Mouse (Mus musculus) bone marrow, adult 2 months (tissue): ENCODE data around the gene D6Wsu163e. TPM values are rescaled to one million over a fixed set of nuclear protein-coding genes. Genes with fewer than 3 reads are reported as not detected.

Experiments used
- H3K27ac ChIP-seq: fragments of 200-500 bp; 2 replicates; pipeline ENCODE4 v1.5.1; 2012; ENCODE audit warnings: low read depth, mild to moderate bottlenecking, control low read depth, inconsistent platforms, low read length; ENCODE audit not compliant: control insufficient read depth, poor library complexity, insufficient read depth
- H3K4me1 ChIP-seq: fragments of 200-500 bp; 2 replicates; pipeline ENCODE4 v1.6.1; 2011; ENCODE audit warnings: low read length; ENCODE audit not compliant: control insufficient read depth, insufficient read depth
- H3K4me3 ChIP-seq: fragments of 200-500 bp; replicated peaks from 2 replicates; pipeline ENCODE3; 2011; ENCODE audit warnings: mild to moderate bottlenecking, low read depth, low read length, control low read depth; ENCODE audit not compliant: control insufficient read depth
- CTCF ChIP-seq: fragments of 200-500 bp; IDR thresholded peaks from 2 replicates; pipeline ENCODE4 v1.5.1; 2011; ENCODE audit warnings: low read length, control low read depth; ENCODE audit not compliant: control insufficient read depth, insufficient read depth
- POLR2A ChIP-seq: fragments of 200-500 bp; IDR thresholded peaks from 2 replicates; pipeline ENCODE4 v1.6.1; 2011; ENCODE audit warnings: low read depth, mild to moderate bottlenecking, control low read depth, low read length, borderline replicate concordance; ENCODE audit not compliant: control insufficient read depth
- WGBS: fragments of 180-500 bp; shearing (Covaris S2); methylation state at CpG from one replicate; pipeline ENCODE4 v1.1.7; 2018; 5-methylcytosine and 5-hydroxymethylcytosine counted together
- polyA plus RNA-seq: library from polyadenylated mRNA; stranded (reverse); fragments of >200 nt; gene quantifications from 2 replicates; pipeline ENCODE4 v1.2.4, GENCODE M21; 2011; ENCODE audit warnings: low replicate concordance; ENCODE audit not compliant: missing spikeins, insufficient read depth, insufficient read length

The D6Wsu163e gene
- polyA plus RNA-seq, 1 experiment = 17.9 TPM

GRCm38 (mm10) chr6:127014906-127015770 lies 75.4 kb downstream of the D6Wsu163e start, which contains the start of gene Fgf6:
Fgf6 (plus strand) TSS chr6:127015586.
- 81% methylated on average over 26 of the region's 26 CpGs for WGBS
- Histone ChIP-seq H3K27ac (no peak within 1 kb of the TSS; the same call in 1 of the 2 replicates), H3K4me1 (no peaks in the 10 kb centered on the region), H3K4me3 (no peak within 1 kb of the TSS)
- TF ChIP-seq POLR2A (no peak), CTCF (no peak)

DNA sequence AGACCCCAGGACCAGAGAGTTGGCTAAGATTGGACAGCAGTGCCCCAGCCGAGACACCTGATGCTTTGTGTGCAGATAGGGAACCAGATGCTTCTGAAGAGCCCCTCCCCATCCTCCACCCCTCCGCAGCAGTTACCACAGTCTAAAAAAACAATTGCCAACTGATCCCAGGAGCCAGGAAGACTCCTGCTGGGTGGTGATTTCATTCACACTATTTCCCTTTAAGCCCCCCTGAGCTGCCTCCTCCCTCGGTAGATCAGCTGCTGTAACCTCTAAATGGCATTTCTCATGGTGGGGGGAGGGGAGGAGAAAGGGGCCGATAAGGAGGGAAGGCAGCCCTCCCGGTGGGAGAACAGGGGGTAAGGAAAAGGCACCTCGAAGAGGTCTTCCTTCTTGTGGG lies 79.5 kb downstream of the D6Wsu163e start:
- 15% methylated on average over 6 of the region's 6 CpGs for WGBS
- H3K4me1 ChIP-seq = no peaks in the 10 kb centered on the region
- TF ChIP-seq POLR2A = no peak
- TF ChIP-seq CTCF = no peak
- no peak overlapping the region for H3K4me3 ChIP-seq
- no peak overlapping the region for H3K27ac ChIP-seq

DNA sequence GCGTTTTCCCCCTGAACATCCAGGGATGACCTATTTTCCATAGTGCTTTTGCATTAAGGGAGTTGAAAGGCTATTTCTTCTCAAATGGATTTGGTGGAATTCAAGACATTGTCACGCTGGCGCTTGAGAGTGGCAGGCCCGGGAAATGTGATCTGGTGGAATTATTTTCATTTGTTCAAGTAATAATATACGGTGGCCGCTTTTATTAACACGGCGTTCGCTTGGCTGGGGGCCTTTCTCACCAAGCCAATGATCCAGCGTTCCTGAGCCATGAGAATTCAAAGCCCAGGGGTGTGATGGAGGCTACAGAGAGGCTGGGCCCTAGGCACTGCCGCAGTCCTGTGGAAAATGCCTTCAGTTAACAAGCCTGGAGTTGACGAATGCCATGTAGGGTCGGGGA lies 80.7 kb downstream of the D6Wsu163e start:
- no peak overlapping the region for H3K27ac ChIP-seq
- TF ChIP-seq CTCF (no peak), POLR2A (no peak)
- WGBS = 46% methylated on average over 13 of the region's 13 CpGs

GRCm38 (mm10) chr6:127024836-127025235 lies 85.1 kb downstream of the D6Wsu163e start:
- Histone ChIP-seq H3K4me1 (no peaks in the 10 kb centered on the region), H3K4me3 (no peak overlapping the region), H3K27ac (no peak overlapping the region)
- 61% methylated on average over 7 of the region's 7 CpGs for WGBS
- TF ChIP-seq CTCF (no peak), POLR2A (no peak)

More for the DNA sequence above, 80.7 kb downstream of the D6Wsu163e start:
- Histone ChIP-seq H3K4me1 (no peaks in the 10 kb centered on the region), H3K4me3 (no peak overlapping the region)

Other genes starting within 250 kb of the D6Wsu163e start
- gene Kcna6, start 199.3 kb upstream of the D6Wsu163e start, polyA plus RNA-seq = not detected in 2 replicates
- gene Ndufa9, start 90.8 kb upstream of the D6Wsu163e start, polyA plus RNA-seq = 26.1 and 39.4 TPM in 2 replicates
- not detected in 2 replicates for gene Akap3, start 86.9 kb upstream of the D6Wsu163e start, polyA plus RNA-seq
- not detected in 2 replicates for gene Dyrk4, start 18.1 kb upstream of the D6Wsu163e start, polyA plus RNA-seq
- 36.3 and 52.6 TPM in 2 replicates for gene Rad51ap1, start 375 bp upstream of the D6Wsu163e start, polyA plus RNA-seq
- not detected in 2 replicates for gene Fgf6, start 75.6 kb downstream of the D6Wsu163e start, polyA plus RNA-seq
- gene Fgf23, start 132.9 kb downstream of the D6Wsu163e start, polyA plus RNA-seq = not detected in 2 replicates
- gene Tigar, start 169.6 kb downstream of the D6Wsu163e start, polyA plus RNA-seq = 0.43 and 6.6 TPM in 2 replicates
- gene Ccnd2, start 212.2 kb downstream of the D6Wsu163e start, polyA plus RNA-seq = 20.3 and 80.6 TPM in 2 replicates